Mouse (Mus musculus) natural killer cell, adult 2 months (primary cell): Measurements from ENCODE around the gene Ptprk.

ENCODE experiments used
- DNase-seq, 2 experiments: peaks; one replicate each; pipeline ENCODE4 v3.0.0; 2022; ENCODE audit warnings: low spot score in 2 of 2

Ptprk gene

GRCm38 (mm10) chr10:28542754-28543153 lies 468.1 kb downstream of the Ptprk start:
- no peak for DNase-seq

DNA sequence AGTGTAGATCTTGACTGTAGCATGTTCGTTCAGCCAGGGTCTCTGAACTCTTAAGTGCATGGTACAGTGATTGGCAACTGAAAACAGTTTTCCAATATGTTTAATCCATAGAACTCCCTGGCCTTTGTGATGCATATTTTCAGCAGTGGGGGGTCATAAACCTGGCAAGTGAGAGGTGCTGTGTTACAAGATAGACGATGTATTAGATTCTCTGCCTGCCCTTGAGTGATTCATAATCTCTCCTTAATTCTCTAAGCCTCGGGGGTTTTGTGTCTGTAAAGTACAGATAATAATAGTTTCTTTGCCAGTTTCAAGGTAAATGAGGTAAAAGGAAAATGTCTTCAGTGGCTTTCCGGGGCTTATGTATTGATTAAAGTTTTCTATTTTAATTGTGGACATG lies 475.9 kb downstream of the Ptprk start:
- DNase-seq: no peak

DNA sequence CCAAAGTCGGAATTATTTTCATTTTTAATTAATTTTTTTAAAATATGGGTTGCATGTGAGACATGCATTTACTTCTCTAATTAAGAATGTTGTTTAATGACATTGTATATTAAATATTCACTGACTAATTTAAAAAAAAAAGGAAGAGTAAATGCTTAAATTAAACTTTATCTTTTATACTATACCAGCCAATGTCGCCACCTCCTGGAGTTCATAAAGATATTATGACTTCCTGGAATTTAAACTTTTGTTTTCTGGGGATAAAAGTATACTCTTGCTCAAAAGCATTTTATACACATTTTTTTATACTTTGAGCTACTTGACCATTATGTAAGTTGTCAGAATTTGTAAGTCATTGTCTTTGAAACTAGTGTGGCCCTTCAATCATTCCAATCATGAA lies 477.4 kb downstream of the Ptprk start:
- DNase-seq: no peak

- DNase-seq: no peak
Observed at GRCm38 (mm10) chr10:28564110-28564674, 489.6 kb downstream of the Ptprk start.

- DNase-seq: no peak
Observed at GRCm38 (mm10) chr10:28566378-28566777, 491.8 kb downstream of the Ptprk start.

- DNase-seq: no peak
Observed at GRCm38 (mm10) chr10:28566828-28567227, 492.2 kb downstream of the Ptprk start.

DNA sequence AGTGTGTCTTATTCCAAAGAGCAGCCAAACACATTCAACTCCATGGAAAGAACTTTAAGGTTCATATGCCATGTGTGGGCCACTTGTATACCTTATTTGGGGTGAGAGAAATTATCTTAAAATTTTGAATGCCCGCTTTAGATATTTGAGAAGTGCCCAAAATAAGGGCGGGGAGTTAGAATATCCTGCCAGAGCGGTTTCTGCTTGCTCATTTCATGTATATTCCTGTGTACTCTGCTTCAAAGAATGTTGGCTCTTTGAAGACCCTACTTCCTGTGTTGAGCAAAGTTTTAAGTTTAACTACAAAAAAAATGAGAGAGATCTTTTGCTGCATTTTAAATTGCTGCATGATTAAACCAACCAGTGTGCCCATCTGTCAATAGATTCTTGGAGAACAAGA lies 492.8 kb downstream of the Ptprk start:
- no peak for DNase-seq

GRCm38 (mm10) chr10:28568047-28568446 lies 493.4 kb downstream of the Ptprk start:
- DNase-seq: no peak

DNA sequence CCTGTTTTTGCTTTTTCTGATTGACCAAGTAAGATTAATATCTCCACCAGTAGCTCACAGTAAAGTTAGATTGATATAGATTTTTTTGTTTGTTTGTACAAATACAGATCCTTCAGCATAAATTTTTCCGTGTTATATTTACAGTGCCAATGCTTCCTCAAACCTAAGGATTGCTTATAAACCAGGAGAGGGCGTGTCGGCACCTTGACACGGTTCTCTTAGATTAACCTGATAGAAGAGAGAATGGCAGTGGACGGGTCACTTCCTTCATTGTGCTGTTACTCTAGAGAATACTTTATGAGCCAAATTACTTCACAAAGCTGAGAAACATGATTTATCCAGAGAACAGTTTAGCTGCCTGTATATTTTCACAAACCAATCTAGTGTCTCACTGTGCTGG lies 505.0 kb downstream of the Ptprk start:
- DNase-seq: no peak

DNA sequence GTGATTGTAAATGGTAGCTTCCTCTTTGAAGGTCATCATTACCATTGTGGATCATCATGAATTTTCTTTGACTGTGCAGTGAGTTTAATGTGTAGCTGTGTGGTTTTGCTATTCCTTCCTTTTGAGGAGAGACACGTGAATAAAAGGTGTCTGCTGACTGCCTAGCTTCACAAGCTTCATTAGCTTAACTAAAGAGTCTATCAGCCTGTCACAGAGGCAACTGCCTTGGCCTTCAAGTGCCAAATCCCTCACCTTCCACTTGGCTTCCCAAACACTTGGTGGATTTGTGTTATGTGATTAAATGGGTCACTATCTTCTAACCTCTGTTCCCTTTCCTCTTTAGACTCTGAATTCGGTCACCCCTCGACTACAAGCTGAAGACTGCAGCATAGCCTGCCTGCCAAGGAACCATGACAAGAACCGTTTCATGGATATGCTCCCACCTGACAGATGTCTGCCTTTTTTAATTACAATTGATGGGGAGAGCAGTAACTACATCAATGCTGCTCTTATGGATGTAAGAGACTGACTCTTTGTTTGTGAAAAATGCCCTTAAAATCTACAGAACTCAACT lies 512.0 kb downstream of the Ptprk start:
- DNase-seq: no peak

DNA sequence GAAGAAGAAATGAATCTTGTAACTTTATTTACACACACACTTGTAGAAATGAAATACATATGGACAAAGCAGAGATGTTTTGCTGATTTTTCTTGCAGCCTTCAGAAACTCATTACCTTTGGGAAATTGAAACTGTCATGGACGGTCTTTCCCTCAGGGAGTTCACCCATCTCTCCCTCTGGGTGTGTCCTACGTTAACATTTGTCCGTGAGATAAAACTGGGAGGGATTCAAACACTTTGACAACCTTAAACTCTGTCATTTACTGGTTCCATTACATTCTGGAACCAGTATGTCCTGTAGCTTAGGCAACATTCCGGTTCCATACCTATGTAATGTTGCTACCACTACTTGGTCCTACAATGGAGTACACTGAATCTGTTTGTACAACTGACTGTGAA lies 513.8 kb downstream of the Ptprk start:
- no peak for DNase-seq

DNA sequence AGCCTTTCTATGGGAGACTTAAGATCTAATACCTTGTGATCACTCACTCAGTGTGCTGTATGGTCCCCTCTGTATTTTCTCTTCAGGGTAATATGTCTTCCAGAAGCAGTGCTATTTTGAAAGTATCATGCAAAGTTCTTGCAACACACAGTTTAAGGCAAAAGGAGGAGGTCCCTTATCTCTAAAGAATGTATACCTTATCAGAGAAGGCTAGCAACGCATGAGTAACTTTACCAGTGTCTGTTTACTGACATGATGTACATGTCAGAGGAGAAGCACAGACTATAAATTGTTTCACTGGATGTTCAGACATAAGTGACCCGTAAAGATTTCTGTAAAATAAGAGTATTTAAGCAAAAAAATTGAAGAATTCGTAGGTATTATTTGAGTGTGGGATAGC lies 516.2 kb downstream of the Ptprk start:
- no peak for DNase-seq

- DNase-seq: peak; percentile 54 to 63
Observed at GRCm38 (mm10) chr10:28593566-28594292, 519.1 kb downstream of the Ptprk start.

- no peak for DNase-seq
Observed at GRCm38 (mm10) chr10:28596897-28597296, 522.3 kb downstream of the Ptprk start.

DNA sequence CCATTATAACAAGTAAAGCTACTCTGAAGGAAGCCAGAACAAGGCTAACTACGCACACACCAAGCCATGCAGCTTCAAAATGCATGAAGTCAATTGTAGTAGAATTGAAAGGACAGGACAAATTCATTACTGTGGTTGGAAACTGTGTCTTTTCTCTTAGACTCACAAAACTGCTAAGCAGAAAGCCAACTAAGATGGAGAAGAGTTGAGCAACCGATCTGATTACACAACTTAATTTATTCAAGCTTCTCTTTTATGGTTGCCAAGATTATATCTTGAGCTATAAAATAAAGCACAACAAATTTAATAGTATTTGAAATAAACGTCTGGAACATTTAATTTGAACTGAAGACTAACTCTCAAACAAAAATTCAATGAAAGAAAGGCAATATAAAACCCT lies 534.5 kb downstream of the Ptprk start:
- DNase-seq: no peak

DNA sequence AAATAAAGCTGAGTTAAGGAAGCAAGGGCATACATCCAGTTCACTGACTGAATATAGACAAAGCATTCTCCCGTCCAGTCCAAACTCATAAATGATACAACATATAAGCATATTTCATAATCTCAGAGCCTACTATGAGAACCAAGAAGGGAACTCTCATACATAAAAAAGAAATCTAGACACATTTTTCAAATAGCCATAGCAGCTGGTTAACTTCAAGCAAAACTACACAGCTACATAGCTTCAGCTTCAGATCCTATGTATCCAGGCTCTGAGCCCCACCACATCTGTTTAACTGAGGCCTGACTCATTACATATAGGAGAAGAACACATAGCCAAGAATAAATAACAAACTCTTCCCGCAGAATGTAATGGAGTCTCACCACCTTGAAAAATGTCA lies 539.8 kb downstream of the Ptprk start:
- no peak for DNase-seq

- DNase-seq: no peak
Observed at GRCm38 (mm10) chr10:28617203-28617602, 542.6 kb downstream of the Ptprk start.

DNA sequence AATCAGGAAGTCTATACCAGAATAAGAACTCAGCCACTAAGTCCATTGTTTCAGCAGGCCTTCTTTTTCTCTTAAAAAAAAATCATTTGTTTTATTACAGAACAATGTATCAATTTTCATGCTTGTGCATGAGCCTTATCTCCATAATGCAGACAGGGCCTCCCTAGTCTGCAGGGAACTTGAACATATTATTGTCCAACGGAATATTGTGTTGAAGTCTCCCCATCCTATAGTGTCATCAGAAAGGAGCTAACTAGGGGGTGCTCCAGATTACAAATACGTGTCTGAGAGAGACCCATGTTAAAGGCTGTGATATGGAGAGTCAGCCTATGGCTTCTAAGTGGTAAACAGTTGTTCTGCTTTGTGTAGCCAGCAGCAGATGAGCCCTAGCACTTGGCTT lies 543.4 kb downstream of the Ptprk start:
- DNase-seq: no peak

DNA sequence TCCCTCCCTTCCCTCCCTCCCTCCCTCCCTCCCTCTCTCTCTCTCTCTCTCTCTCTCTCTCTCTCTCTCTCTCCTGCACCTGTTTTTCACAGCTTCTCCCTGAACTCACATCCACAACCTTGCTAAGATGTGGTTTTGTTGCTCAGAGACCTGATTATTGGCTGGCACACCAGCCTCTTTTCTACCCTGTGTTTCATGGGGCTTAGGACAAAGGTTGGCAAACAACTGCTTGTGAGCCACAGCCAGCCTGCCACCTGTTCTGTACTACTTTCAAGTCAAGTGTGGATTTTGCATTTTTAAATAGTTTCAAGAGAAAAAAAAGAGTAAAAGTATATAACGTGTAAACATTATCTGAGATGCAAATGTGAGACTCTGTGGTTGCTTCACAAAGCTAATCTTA lies 544.8 kb downstream of the Ptprk start:
- no peak for DNase-seq

DNA sequence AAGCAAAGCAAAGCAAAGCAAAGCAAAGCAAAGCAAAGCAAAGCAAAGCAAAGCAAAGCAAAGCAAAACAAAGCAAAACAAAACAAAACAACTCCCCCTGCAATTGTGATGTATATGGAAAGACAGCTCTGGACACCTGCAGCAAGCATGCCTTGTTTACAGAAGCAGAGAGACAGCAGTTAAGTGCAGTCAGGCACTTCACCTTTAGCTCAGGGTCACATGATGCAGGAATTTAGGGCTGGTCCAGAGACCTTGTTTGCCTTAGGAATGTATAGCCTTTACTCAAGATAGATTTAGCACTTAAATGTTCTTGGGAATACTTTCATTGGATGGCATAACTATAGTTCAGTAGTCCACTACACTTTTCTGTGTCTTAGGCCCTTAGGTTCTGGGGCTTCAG lies 561.5 kb downstream of the Ptprk start:
- DNase-seq: no peak

GRCm38 (mm10) chr10:28641887-28642286 lies 567.3 kb downstream of the Ptprk start:
- DNase-seq: no peak
